Mouse (Mus musculus): ENCODE measurements around the gene Abt1.

Gene Abt1

GRCm38 (mm10) chr13:23438521-23438920 is 14.9 kb upstream of the Abt1 start:
- peak in 1 of 2 experiments; percentile 61 for DNase-seq (ENCODE audit: low spot score in 2 of 2)

- DNase-seq (ENCODE audit: low spot score in 2 of 2): peak; percentile 69 to 93
These were observed 14.2 kb upstream of the Abt1 start for GRCm38 (mm10) chr13:23437908-23438307.

GRCm38 (mm10) chr13:23436861-23437822 is 13.5 kb upstream of the Abt1 start:
- DNase-seq (ENCODE audit: low spot score in 2 of 2): peak in 1 of 2 experiments; percentile 43

GRCm38 (mm10) chr13:23436231-23436661 is 12.6 kb upstream of the Abt1 start:
- peak in 1 of 2 experiments; percentile 43 for DNase-seq (ENCODE audit: low spot score in 2 of 2)

- DNase-seq (ENCODE audit: low spot score in 2 of 2): no peak
These were observed 12.0 kb upstream of the Abt1 start for GRCm38 (mm10) chr13:23435676-23436075.

GRCm38 (mm10) chr13:23435241-23435640 is 11.6 kb upstream of the Abt1 start:
- no peak for DNase-seq (ENCODE audit: low spot score in 2 of 2)

- DNase-seq (ENCODE audit: low spot score in 2 of 2): no peak
These were observed 10.8 kb upstream of the Abt1 start for GRCm38 (mm10) chr13:23434426-23434825.

GRCm38 (mm10) chr13:23433801-23434200 is 10.1 kb upstream of the Abt1 start:
- no peak for DNase-seq (ENCODE audit: low spot score in 2 of 2)

GRCm38 (mm10) chr13:23433206-23433605 is 9.5 kb upstream of the Abt1 start:
- DNase-seq (ENCODE audit: low spot score in 2 of 2): no peak

- peak; percentile 93 to 99 for DNase-seq (ENCODE audit: low spot score in 2 of 2)
These were observed 9.0 kb upstream of the Abt1 start for GRCm38 (mm10) chr13:23432562-23433201.

- DNase-seq (ENCODE audit: low spot score in 2 of 2): peak; percentile 78 to 84
These were observed 7.7 kb upstream of the Abt1 start for GRCm38 (mm10) chr13:23431351-23431771.

- DNase-seq (ENCODE audit: low spot score in 2 of 2): peak; percentile 64 to 74
These were observed 7.1 kb upstream of the Abt1 start for GRCm38 (mm10) chr13:23430734-23431133.

GRCm38 (mm10) chr13:23429771-23430380 is 6.2 kb upstream of the Abt1 start:
- no peak for DNase-seq (ENCODE audit: low spot score in 2 of 2)

GRCm38 (mm10) chr13:23428166-23428993 is 4.7 kb upstream of the Abt1 start:
- no peak for DNase-seq (ENCODE audit: low spot score in 2 of 2)

- DNase-seq (ENCODE audit: low spot score in 2 of 2): no peak
These were observed 3.8 kb upstream of the Abt1 start for GRCm38 (mm10) chr13:23427401-23427910.

- no peak for DNase-seq (ENCODE audit: low spot score in 2 of 2)
These were observed 3.3 kb upstream of the Abt1 start for GRCm38 (mm10) chr13:23426922-23427321.

GRCm38 (mm10) chr13:23426335-23426734 is 2.7 kb upstream of the Abt1 start:
- peak in 1 of 2 experiments; percentile 61 for DNase-seq (ENCODE audit: low spot score in 2 of 2)

GRCm38 (mm10) chr13:23425505-23425904 is 1.8 kb upstream of the Abt1 start:
- peak in 1 of 2 experiments; percentile 70 for DNase-seq (ENCODE audit: low spot score in 2 of 2)

- peak; percentile 77 to 78 for DNase-seq (ENCODE audit: low spot score in 2 of 2)
These were observed 1.0 kb upstream of the Abt1 start for GRCm38 (mm10) chr13:23424494-23425325.

- no peak for DNase-seq (ENCODE audit: low spot score in 2 of 2)
These were observed 350 bp upstream of the Abt1 start for GRCm38 (mm10) chr13:23424052-23424380.
